ENCODE assay signal across 20 mouse cellular contexts in genomic region chr13:49252746-49253145, GRCm38 (mm10). TPM values are rescaled to one million over a fixed set of nuclear protein-coding genes. Genes with fewer than 3 reads are reported as not detected.
DNase-seq lines count a peak whose midpoint lies in the region; ATAC-seq and TF ChIP-seq lines count a peak whose summit lies in the region.
"Had no signal": no experiment of that assay in that cellular context is flagged by ENCODE, and none has a peak within 500 bp of the region (broad histone marks: within the 10 kb centered on the region; RNA-seq: fewer than 3 reads in every experiment).

No protein-coding gene starts in this region.

- ATAC-seq in frontal cortex, adult (ENCODE audit: low TSS enrichment) = peak; percentile 98
- no peak for ATAC-seq in liver, postnatal 0 days
- ATAC-seq in hindbrain, embryonic 12.5 days (ENCODE audit: low FRiP score) = no peak
- ATAC-seq: intestine, embryonic 15.5 days; midbrain, embryonic 15.5 days had no signal

- peaks cover 9% of the 10 kb centered on the region for H3K27me3 ChIP-seq in liver, postnatal 0 days (ENCODE audit: insufficient read depth, low read length)
- H3K27me3 ChIP-seq in hindbrain, embryonic 12.5 days = peaks cover 15% of the 10 kb centered on the region

- no peak overlapping the region for H3K9ac ChIP-seq in liver, postnatal 0 days (replicated peaks)
- no peak overlapping the region for H3K9ac ChIP-seq in hindbrain, embryonic 12.5 days
- H3K9ac ChIP-seq: embryonic facial prominence, embryonic 12.5 days; hindbrain, embryonic 13.5 days; intestine, embryonic 15.5 days; kidney, embryonic 15.5 days; midbrain, embryonic 15.5 days had no signal

- no peak for TF ChIP-seq EP300 in liver, postnatal 0 days (IDR thresholded peaks at IDR 0.05; ENCODE audit: low read depth)

- H3K4me1 ChIP-seq in liver, postnatal 0 days (ENCODE audit: insufficient read depth) = peaks cover 14% of the 10 kb centered on the region
- peaks cover 6% of the 10 kb centered on the region for H3K4me1 ChIP-seq in hindbrain, embryonic 12.5 days

- TF ChIP-seq CTCF in liver, postnatal 0 days (IDR thresholded peaks at IDR 0.05; ENCODE audit: low read depth) = no peak

- H3K36me3 ChIP-seq in liver, postnatal 0 days (replicated peaks; ENCODE audit: insufficient read depth, low read length) = no peaks in the 10 kb centered on the region
- no peaks in the 10 kb centered on the region for H3K36me3 ChIP-seq in hindbrain, embryonic 12.5 days
- H3K36me3 ChIP-seq: embryonic facial prominence, embryonic 12.5 days; forebrain, embryonic 10.5 days; hindbrain, embryonic 13.5 days; intestine, embryonic 15.5 days; kidney, embryonic 15.5 days; midbrain, embryonic 15.5 days had no signal

- H3K9me3 ChIP-seq in liver, postnatal 0 days (ENCODE audit: low read length) = no peaks in the 10 kb centered on the region
- no peaks in the 10 kb centered on the region for H3K9me3 ChIP-seq in hindbrain, embryonic 12.5 days (replicated peaks)
- H3K9me3 ChIP-seq: embryonic facial prominence, embryonic 12.5 days; forebrain, embryonic 10.5 days; hindbrain, embryonic 13.5 days; intestine, embryonic 15.5 days; kidney, embryonic 15.5 days; midbrain, embryonic 15.5 days had no signal

- H3K4me3 ChIP-seq in liver, postnatal 0 days (ENCODE audit: low read depth, low read length) = no peak overlapping the region
- H3K4me3 ChIP-seq in hindbrain, embryonic 12.5 days = no peak overlapping the region
- H3K4me3 ChIP-seq: embryonic facial prominence, embryonic 12.5 days; forebrain, embryonic 10.5 days; heart, adult 2 months; hindbrain, embryonic 13.5 days; intestine, embryonic 15.5 days; kidney, embryonic 15.5 days; layer of hippocampus, adult 2 months; midbrain, embryonic 15.5 days had no signal

- no peak for DNase-seq in frontal cortex, postnatal 14 days (ENCODE audit: low spot score in 2 of 2)
- DNase-seq in liver, postnatal 0 days = no peak
- DNase-seq in liver = no peak
- DNase-seq in frontal cortex, postnatal 36 days (ENCODE audit: low spot score in 2 of 2) = peak; percentile 49 to 52
- peak; percentile 60 for DNase-seq in telencephalon, adult 2 months (ENCODE audit: low read depth, low spot score)
- DNase-seq in thymus, postnatal 4 days = no peak
- DNase-seq: cerebellum, adult 18-20 months; heart, adult 2 months; lung, adult 18-20 months; lung, postnatal 4 days; spleen, adult 18-20 months had no signal

- H3K27ac ChIP-seq in liver, postnatal 0 days (ENCODE audit: low read depth) = 0 out of 2 replicates have a peak overlapping the region, but pooled peaks have one; percentile 13
- no peak overlapping the region for H3K27ac ChIP-seq in hindbrain, embryonic 12.5 days
- H3K27ac ChIP-seq: embryonic facial prominence, embryonic 12.5 days; forebrain, embryonic 10.5 days; heart, adult 2 months; hindbrain, embryonic 13.5 days; intestine, embryonic 15.5 days; kidney, embryonic 15.5 days; layer of hippocampus, adult 2 months; midbrain, embryonic 15.5 days had no signal

- H3K4me2 ChIP-seq in liver, postnatal 0 days (ENCODE audit: low read depth, low read length) = no peak overlapping the region
- no peak overlapping the region for H3K4me2 ChIP-seq in hindbrain, embryonic 12.5 days (replicated peaks)
- H3K4me2 ChIP-seq: embryonic facial prominence, embryonic 12.5 days; hindbrain, embryonic 13.5 days; intestine, embryonic 15.5 days; kidney, embryonic 15.5 days; midbrain, embryonic 15.5 days had no signal

- 58% methylated on average over 13 of the region's 13 CpGs for WGBS in liver, postnatal 0 days (ENCODE audit: insufficient replicate concordance)
- WGBS in hindbrain, embryonic 12.5 days = 89% methylated on average over 13 of the region's 13 CpGs

RNA-seq across cellular contexts. Expression of gene Susd3, which starts 4.2 kb away (rescaled TPM):
- 2.5 and 2.9 TPM in 2 replicates for polyA plus RNA-seq in liver, postnatal 0 days (2015; fragmentation: Nextera tagmentation; extraction: Ambion mirVana)
- 0.47 and 0.96 TPM in 2 replicates for polyA plus RNA-seq in hindbrain, embryonic 12.5 days (2016; fragmentation: Nextera tagmentation; extraction: Ambion mirVana)

RNA-seq across cellular contexts. Expression of gene Card19, which starts 36.9 kb away (rescaled TPM):
- 31.8 and 32.3 TPM in 2 replicates for polyA plus RNA-seq in liver, postnatal 0 days (2015; fragmentation: Nextera tagmentation; extraction: Ambion mirVana)
- 34.8 and 36.8 TPM in 2 replicates for polyA plus RNA-seq in hindbrain, embryonic 12.5 days (2016; fragmentation: Nextera tagmentation; extraction: Ambion mirVana)

Comparison
In these comparisons a context has a peak if more than half of its experiments do, and no peak if none do; other contexts are left out.
1. DNase-seq: peak in frontal cortex, postnatal 36 days (2 of 2) and telencephalon, adult 2 months (single experiment); none in frontal cortex, postnatal 14 days (0 of 2), liver, postnatal 0 days (single experiment), liver (single experiment) and thymus, postnatal 4 days (single experiment).